Mouse (Mus musculus): ENCODE measurements around the gene Tmco1. TPM values are rescaled to one million over a fixed set of nuclear protein-coding genes. Genes with fewer than 3 reads are reported as not detected.

Tmco1 gene
- polyA plus RNA-seq, 1 experiment from 2014 or later = 134 TPM

DNA sequence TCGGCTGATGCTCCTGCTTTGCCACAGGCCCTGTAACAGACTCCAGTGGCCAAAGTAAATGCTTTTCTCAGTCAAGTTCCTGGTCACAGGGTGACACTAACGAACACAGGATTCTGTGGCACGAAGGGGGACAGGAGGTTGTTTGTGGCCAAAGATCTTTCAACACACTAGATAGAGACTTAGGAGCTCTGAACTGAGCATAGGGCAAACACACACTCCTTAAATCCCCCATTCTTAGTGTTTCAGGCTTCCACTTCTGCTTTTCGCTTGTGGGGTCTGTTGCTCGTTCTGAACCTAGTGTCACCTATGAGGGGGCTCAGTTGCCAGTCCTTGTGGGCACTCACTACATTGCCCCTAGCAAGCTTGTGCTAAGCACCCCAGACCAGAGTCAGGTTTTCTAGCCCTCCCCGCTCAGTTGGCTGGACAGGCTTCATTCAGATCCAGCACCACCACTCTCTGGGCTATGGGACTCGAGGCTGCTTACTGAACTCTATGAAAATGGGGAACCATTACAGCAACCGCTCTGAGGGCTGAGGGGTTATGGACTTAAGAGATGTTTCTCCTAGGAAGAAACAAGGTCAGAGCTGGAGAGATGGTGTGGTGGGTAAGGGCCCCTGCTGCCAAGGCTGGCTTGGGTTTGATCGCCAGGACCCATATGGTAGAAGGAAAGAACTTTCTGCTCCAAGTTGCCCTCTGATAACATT, 39.7 kb upstream of the Tmco1 start:
- H3K4me1 ChIP-seq (replicated peaks; ENCODE audit: insufficient read depth, low read length) = peaks cover 19% of the 10 kb centered on the region
- H3K27me3 ChIP-seq (ENCODE audit: insufficient read depth, low read length) = no peaks in the 10 kb centered on the region
- H3K9me3 ChIP-seq (replicated peaks; ENCODE audit: low read length) = no peaks in the 10 kb centered on the region
- no peak for DNase-seq (ENCODE audit: low spot score)
- no peak overlapping the region for H3K27ac ChIP-seq
- no peak for TF ChIP-seq CTCF (IDR thresholded peaks at IDR 0.05; ENCODE audit: low read depth)
- ATAC-seq (replicated peaks; ENCODE audit: low FRiP score, low read depth) = no peak
- no peak overlapping the region for H3K4me2 ChIP-seq (ENCODE audit: low read length)
- no peak overlapping the region for H3K9ac ChIP-seq (ENCODE audit: low read depth, low read length)
- H3K4me3 ChIP-seq (replicated peaks; ENCODE audit: low read depth, low read length) = no peak overlapping the region
- 91% methylated on average over 9 of the region's 9 CpGs for WGBS
- no peaks in the 10 kb centered on the region for H3K36me3 ChIP-seq (ENCODE audit: insufficient read depth, low read length)

DNA sequence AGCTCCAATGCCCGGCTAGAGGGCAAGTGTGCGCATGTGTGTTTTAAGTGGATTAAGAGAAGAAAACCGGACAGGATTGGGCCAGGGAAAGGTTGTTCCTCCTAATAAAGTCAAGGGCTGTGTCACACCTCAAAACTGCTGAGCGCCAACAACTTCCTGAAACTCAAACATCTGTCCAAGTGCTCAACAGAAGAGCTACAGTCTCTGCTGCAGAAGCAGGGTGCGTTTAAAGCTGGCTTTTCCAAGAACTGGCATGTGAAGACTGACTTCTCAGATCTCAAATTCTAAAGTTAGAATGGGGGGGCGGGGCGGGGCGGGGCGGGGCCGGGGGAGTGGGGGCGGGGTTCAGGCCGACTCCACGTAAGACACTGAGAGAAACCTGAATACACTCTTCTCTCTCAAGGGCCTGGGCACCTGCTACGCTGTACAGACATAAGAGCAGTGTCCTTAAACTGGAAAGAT, 38.8 kb upstream of the Tmco1 start:
- peak; percentile 33; the same call in 1 of the 2 replicates for ATAC-seq (replicated peaks; ENCODE audit: low FRiP score, low read depth)
- no peak for TF ChIP-seq CTCF (IDR thresholded peaks at IDR 0.05; ENCODE audit: low read depth)
- Histone ChIP-seq H3K4me2 (ENCODE audit: low read length) (peak overlapping the region; percentile 55), H3K27ac (peak overlapping the region; percentile 31; the same call in 1 of the 2 replicates), H3K36me3 (ENCODE audit: insufficient read depth, low read length) (no peaks in the 10 kb centered on the region), H3K4me3 (replicated peaks; ENCODE audit: low read depth, low read length) (no peak overlapping the region), H3K27me3 (ENCODE audit: insufficient read depth, low read length) (no peaks in the 10 kb centered on the region), H3K4me1 (replicated peaks; ENCODE audit: insufficient read depth, low read length) (peaks cover 19% of the 10 kb centered on the region), H3K9me3 (replicated peaks; ENCODE audit: low read length) (no peaks in the 10 kb centered on the region), H3K9ac (ENCODE audit: low read depth, low read length) (no peak overlapping the region; the same call in 1 of the 2 replicates)
- DNase-seq (ENCODE audit: low spot score) = no peak
- 23% methylated on average over 14 of the region's 14 CpGs for WGBS

DNA sequence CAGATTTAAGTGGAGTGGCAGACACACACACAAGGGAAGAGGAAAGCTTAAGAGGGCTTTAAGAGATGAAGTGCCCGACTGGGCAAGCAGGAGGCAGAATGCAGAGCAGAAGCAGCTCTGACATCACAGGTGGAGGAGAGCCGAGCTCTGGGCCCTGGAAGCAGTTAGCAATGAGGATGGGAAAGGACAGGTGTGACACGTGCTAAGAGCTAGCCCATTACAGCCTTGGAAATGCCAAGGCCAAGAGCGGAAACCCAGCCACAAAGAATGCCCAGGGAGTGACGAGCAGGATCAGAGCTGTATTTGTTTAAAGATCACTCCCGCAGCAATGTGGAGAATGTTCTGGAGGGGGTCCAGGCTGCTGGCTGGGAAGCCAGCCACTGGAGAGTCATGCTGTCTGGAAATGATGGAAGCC, 38.3 kb upstream of the Tmco1 start:
- no peak for TF ChIP-seq CTCF (IDR thresholded peaks at IDR 0.05; ENCODE audit: low read depth)
- peak overlapping the region; percentile 55 for H3K4me2 ChIP-seq (ENCODE audit: low read length)
- H3K27ac ChIP-seq = peak overlapping the region; percentile 31; the same call in 1 of the 2 replicates
- no peaks in the 10 kb centered on the region for H3K9me3 ChIP-seq (replicated peaks; ENCODE audit: low read length)
- DNase-seq (ENCODE audit: low spot score) (peak; percentile 84), ATAC-seq (replicated peaks; ENCODE audit: low FRiP score, low read depth) (peak; percentile 44)
- no peaks in the 10 kb centered on the region for H3K36me3 ChIP-seq (ENCODE audit: insufficient read depth, low read length)
- no peak overlapping the region; the same call in 1 of the 2 replicates for H3K9ac ChIP-seq (ENCODE audit: low read depth, low read length)
- 16% methylated on average over 6 of the region's 6 CpGs for WGBS
- H3K4me1 ChIP-seq (replicated peaks; ENCODE audit: insufficient read depth, low read length) = peaks cover 19% of the 10 kb centered on the region
- 0 out of 2 replicates have a peak overlapping the region, but pooled peaks have one; percentile 17 for H3K4me3 ChIP-seq (replicated peaks; ENCODE audit: low read depth, low read length)
- H3K27me3 ChIP-seq (ENCODE audit: insufficient read depth, low read length) = no peaks in the 10 kb centered on the region

DNA sequence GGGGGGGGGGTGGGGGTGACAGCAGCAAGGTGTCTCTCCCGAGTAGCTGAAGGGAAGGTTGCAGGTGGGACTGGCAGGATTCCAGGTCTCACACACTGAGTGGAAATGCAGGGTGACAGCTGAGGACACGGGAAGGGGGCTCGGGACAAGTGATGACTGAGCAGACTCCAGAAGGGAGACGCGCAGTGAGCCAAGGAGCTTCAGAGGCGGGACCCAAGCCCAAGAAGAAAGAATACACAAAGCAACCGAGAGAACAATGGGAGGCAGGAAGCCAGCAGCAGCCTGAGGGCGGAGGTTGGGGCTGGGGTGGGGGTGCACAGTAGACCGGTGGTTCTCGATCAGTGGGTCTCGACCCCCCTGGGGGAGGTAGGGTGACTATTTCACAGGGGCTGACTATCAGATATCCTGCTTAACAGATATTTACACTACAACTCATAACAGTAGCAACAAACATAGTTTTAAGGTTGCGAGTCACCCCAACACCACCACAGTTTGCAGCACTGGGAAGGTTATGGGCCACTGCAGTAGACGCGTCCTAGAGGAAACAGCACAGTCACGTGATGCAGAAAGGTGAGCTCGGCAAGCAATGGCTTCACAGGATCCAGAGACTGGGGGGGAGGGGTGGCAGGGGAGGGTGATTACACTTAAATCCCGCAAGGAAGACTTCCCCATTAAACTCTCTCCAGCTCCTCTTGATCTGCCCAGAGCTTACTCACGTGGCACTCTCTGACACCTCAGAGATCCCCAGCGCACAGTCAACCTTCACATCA, 37.7 kb upstream of the Tmco1 start:
- Histone ChIP-seq H3K36me3 (ENCODE audit: insufficient read depth, low read length) (no peaks in the 10 kb centered on the region), H3K4me3 (replicated peaks; ENCODE audit: low read depth, low read length) (peak overlapping the region; percentile 17), H3K27me3 (ENCODE audit: insufficient read depth, low read length) (no peaks in the 10 kb centered on the region), H3K4me1 (replicated peaks; ENCODE audit: insufficient read depth, low read length) (peaks cover 19% of the 10 kb centered on the region), H3K27ac (0 out of 2 replicates have a peak overlapping the region, but pooled peaks have one; percentile 25), H3K4me2 (ENCODE audit: low read length) (peak overlapping the region; percentile 55), H3K9ac (ENCODE audit: low read depth, low read length) (peak overlapping the region; percentile 23; the same call in 1 of the 2 replicates), H3K9me3 (replicated peaks; ENCODE audit: low read length) (no peaks in the 10 kb centered on the region)
- ATAC-seq (replicated peaks; ENCODE audit: low FRiP score, low read depth) (no peak; the same call in 1 of the 2 replicates), DNase-seq (ENCODE audit: low spot score) (peak; percentile 62)
- WGBS = 8% methylated on average over 19 of the region's 19 CpGs
- no peak for TF ChIP-seq CTCF (IDR thresholded peaks at IDR 0.05; ENCODE audit: low read depth)

DNA sequence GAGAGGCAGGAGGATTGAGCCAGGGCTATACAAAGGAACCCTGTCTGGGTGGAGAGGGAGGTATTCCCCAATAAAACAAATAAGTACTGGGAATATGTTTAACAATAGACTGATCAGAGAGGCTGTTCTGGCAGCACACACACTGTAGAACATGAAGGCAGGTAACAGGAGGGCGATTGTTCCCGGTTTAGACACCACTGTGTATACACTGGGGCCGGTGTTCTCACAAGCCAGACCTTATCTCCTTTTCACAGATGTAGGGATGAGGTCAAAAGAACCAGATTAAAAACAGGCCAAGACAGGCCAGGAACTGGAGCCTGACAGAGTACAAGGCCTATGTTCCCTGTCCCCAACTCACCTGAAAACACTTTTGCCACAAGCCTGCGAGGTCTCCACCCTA, 36.9 kb upstream of the Tmco1 start:
- 44% methylated on average over 4 of the region's 4 CpGs for WGBS
- Histone ChIP-seq H3K27ac (no peak overlapping the region), H3K36me3 (ENCODE audit: insufficient read depth, low read length) (no peaks in the 10 kb centered on the region), H3K9ac (ENCODE audit: low read depth, low read length) (no peak overlapping the region), H3K4me1 (replicated peaks; ENCODE audit: insufficient read depth, low read length) (peaks cover 19% of the 10 kb centered on the region), H3K4me2 (ENCODE audit: low read length) (no peak overlapping the region), H3K4me3 (replicated peaks; ENCODE audit: low read depth, low read length) (no peak overlapping the region), H3K27me3 (ENCODE audit: insufficient read depth, low read length) (no peaks in the 10 kb centered on the region), H3K9me3 (replicated peaks; ENCODE audit: low read length) (no peaks in the 10 kb centered on the region)
- DNase-seq (ENCODE audit: low spot score) (no peak), ATAC-seq (replicated peaks; ENCODE audit: low FRiP score, low read depth) (no peak)
- no peak for TF ChIP-seq CTCF (IDR thresholded peaks at IDR 0.05; ENCODE audit: low read depth)

DNA sequence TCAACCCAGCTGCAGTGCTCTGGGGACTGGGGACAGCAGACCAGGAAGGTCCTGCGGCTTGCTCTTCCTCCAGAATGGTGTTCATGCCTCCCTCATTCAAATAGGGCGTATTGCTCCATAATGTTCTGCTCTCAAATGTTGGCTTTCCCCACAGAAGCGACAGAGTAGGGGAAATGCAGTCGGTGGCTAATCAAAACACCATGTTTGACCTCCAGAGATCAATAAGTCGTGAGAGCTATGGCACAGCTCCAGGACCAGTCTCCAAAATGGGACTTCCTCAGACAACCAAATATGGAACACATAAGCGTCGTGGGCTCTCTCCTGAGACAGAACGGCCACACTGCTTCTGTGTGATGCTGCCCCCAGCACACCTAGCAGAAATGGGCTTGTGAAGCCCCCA, 36.3 kb upstream of the Tmco1 start:
- no peak for TF ChIP-seq CTCF (IDR thresholded peaks at IDR 0.05; ENCODE audit: low read depth)
- ATAC-seq (replicated peaks; ENCODE audit: low FRiP score, low read depth) (no peak), DNase-seq (ENCODE audit: low spot score) (no peak)
- H3K4me3 ChIP-seq (replicated peaks; ENCODE audit: low read depth, low read length) = no peak overlapping the region
- peaks cover 19% of the 10 kb centered on the region for H3K4me1 ChIP-seq (replicated peaks; ENCODE audit: insufficient read depth, low read length)
- H3K9me3 ChIP-seq (replicated peaks; ENCODE audit: low read length) = no peaks in the 10 kb centered on the region
- no peaks in the 10 kb centered on the region for H3K36me3 ChIP-seq (ENCODE audit: insufficient read depth, low read length)
- H3K27ac ChIP-seq = no peak overlapping the region
- H3K9ac ChIP-seq (ENCODE audit: low read depth, low read length) = no peak overlapping the region
- WGBS = 42% methylated on average over 8 of the region's 8 CpGs
- no peaks in the 10 kb centered on the region for H3K27me3 ChIP-seq (ENCODE audit: insufficient read depth, low read length)
- no peak overlapping the region for H3K4me2 ChIP-seq (ENCODE audit: low read length)
